In genomic region chr7:126250481-126250880, GRCm38 (mm10) we compare ENCODE assay signal across 15 mouse cellular contexts. TPM values are rescaled to one million over a fixed set of nuclear protein-coding genes. Genes with fewer than 3 reads are reported as not detected.
A peak's percentile ranks its signal among the peaks of the same experiment; 100 is the strongest.
DNase-seq lines count a peak whose midpoint lies in the region; ATAC-seq lines count a peak whose summit lies in the region.
"Had no signal": no experiment of that assay in that cellular context is flagged by ENCODE, and none has a peak within 500 bp of the region (broad histone marks: within the 10 kb centered on the region; RNA-seq: fewer than 3 reads in every experiment).

No protein-coding gene starts in this region.

- ATAC-seq in hindbrain, embryonic 16.5 days: no peak
- ATAC-seq: hindbrain, postnatal 0 days had no signal

- H3K4me3 ChIP-seq in hindbrain, embryonic 16.5 days (ENCODE audit: low read length): no peak overlapping the region
- H3K4me3 ChIP-seq: embryonic facial prominence, embryonic 10.5 days; limb, embryonic 12.5 days; liver, embryonic 15.5 days; midbrain, embryonic 10.5 days had no signal

- H3K36me3 ChIP-seq in hindbrain, embryonic 16.5 days (ENCODE audit: control insufficient read depth, insufficient read depth, low read length): no peaks in the 10 kb centered on the region
- H3K36me3 ChIP-seq: embryonic facial prominence, embryonic 10.5 days; limb, embryonic 12.5 days; liver, embryonic 15.5 days; midbrain, embryonic 10.5 days had no signal

- peaks cover 6% of the 10 kb centered on the region for H3K4me1 ChIP-seq in hindbrain, embryonic 16.5 days (ENCODE audit: control insufficient read depth, insufficient read depth, low read depth, low read length)
- H3K4me1 ChIP-seq: liver, embryonic 15.5 days had no signal

- no peak overlapping the region for H3K9ac ChIP-seq in hindbrain, embryonic 16.5 days (ENCODE audit: low read depth, low read length)
- H3K9ac ChIP-seq: limb, embryonic 12.5 days; liver, embryonic 15.5 days had no signal

- DNase-seq in cerebellum, adult 11 months: peak; percentile 83
- peak; percentile 86 for DNase-seq in cerebellum, adult 8-10 months
- DNase-seq in gastrocnemius, postnatal 14 days: peak; percentile 65
- DNase-seq in heart, postnatal 36 days: peak; percentile 53 to 57
- no peak for DNase-seq in adrenal gland, postnatal 14 days
- DNase-seq in frontal cortex, postnatal 25 days (ENCODE audit: low spot score in 2 of 2): no peak
- DNase-seq: kidney, adult 9 months; lung, postnatal 14 days; right cerebral cortex, postnatal 14 days had no signal

- 89% methylated on average over 7 of the region's 7 CpGs for WGBS in hindbrain, embryonic 16.5 days

- H3K27ac ChIP-seq in hindbrain, embryonic 16.5 days (ENCODE audit: low read depth, low read length): no peak overlapping the region
- H3K27ac ChIP-seq: embryonic facial prominence, embryonic 10.5 days; hindbrain, postnatal 0 days; limb, embryonic 12.5 days; liver, embryonic 15.5 days; midbrain, embryonic 10.5 days had no signal

- no peaks in the 10 kb centered on the region for H3K27me3 ChIP-seq in hindbrain, embryonic 16.5 days (replicated peaks; ENCODE audit: control insufficient read depth, insufficient read depth, low read length)

- H3K4me2 ChIP-seq in hindbrain, embryonic 16.5 days (ENCODE audit: low read length): no peak overlapping the region
- H3K4me2 ChIP-seq: limb, embryonic 12.5 days; liver, embryonic 15.5 days had no signal

- H3K9me3 ChIP-seq in hindbrain, embryonic 16.5 days (ENCODE audit: control insufficient read depth, low read length): no peaks in the 10 kb centered on the region
- H3K9me3 ChIP-seq: embryonic facial prominence, embryonic 10.5 days; limb, embryonic 12.5 days; liver, embryonic 15.5 days; midbrain, embryonic 10.5 days had no signal

- intact Hi-C loops in gastrocnemius, postnatal 14 days (cut with DNase I; ENCODE audit: low total_unique reads): no loop called here
- intact Hi-C loops in heart, postnatal 36 days (cut with DNase I): loop anchor here (2.0 kb wide), 1 partner anchor 34 kb away; no protein-coding TSS in a partner anchor

RNA-seq across cellular contexts. Expression of gene Sbk1, which starts 21.9 kb away (rescaled TPM):
- total RNA-seq in gastrocnemius, postnatal 14 days (2021): 10 to 100 TPM; 22.4 to 35.2 TPM
- 10 to 100 TPM; 76.8 to 94.9 TPM for total RNA-seq in heart, postnatal 36 days (2021)
- 45.1 and 50.2 TPM in 2 replicates for total RNA-seq in adrenal gland, postnatal 14 days (2021)
- 159 and 208 TPM in 2 replicates for polyA plus RNA-seq in hindbrain, embryonic 16.5 days (2015; fragmentation: Nextera tagmentation; extraction: Ambion mirVana)

RNA-seq across cellular contexts. Expression of gene Xpo6, which starts 50.2 kb away (rescaled TPM):
- total RNA-seq in gastrocnemius, postnatal 14 days (2021): 10 to 100 TPM; 16.1 to 18.9 TPM
- 10 to 100 TPM; 20.9 to 23.6 TPM for total RNA-seq in heart, postnatal 36 days (2021)
- total RNA-seq in adrenal gland, postnatal 14 days (2021): 77.8 and 97.1 TPM in 2 replicates
- polyA plus RNA-seq in hindbrain, embryonic 16.5 days (2015; fragmentation: Nextera tagmentation; extraction: Ambion mirVana): 44.4 and 54.4 TPM in 2 replicates

Comparison
In these comparisons a context has a peak if more than half of its experiments do, and no peak if none do; other contexts are left out.
1. DNase-seq: peak in cerebellum, adult 11 months (single experiment), cerebellum, adult 8-10 months (single experiment), gastrocnemius, postnatal 14 days (single experiment) and heart, postnatal 36 days (2 of 2); none in adrenal gland, postnatal 14 days (single experiment) and frontal cortex, postnatal 25 days (0 of 2).